Mouse (Mus musculus) neural tube, embryonic 11.5 days (tissue): ENCODE measurements at regions not wholly inside any gene's neighbourhood (a gene's known extent, or its start where the extent isn't known, plus 50 kb on each side); places are given as distances from the start of the nearest gene placed in this dataset.
A peak's percentile ranks its signal among the peaks of the same experiment; 100 is the strongest.

Experiments
- ATAC-seq: fragments of 200-750 bp; cut with Nextera tagmentation; 2 replicates; pipeline ENCODE4 v1.8.0; 2017; ENCODE audit warnings: moderate number of reproducible peaks, mild to moderate bottlenecking, moderate TSS enrichment, moderate library complexity; ENCODE audit not compliant: insufficient read depth, low FRiP score, low TSS enrichment
- DNase-seq: peaks from one replicate; pipeline ENCODE4 v3.0.0-alpha.2; 2015; ENCODE audit warnings: low spot score
- H3K27ac ChIP-seq: fragments of 300-500 bp; sonication (generic); 2 replicates; pipeline ENCODE4 v1.5.1; 2014; ENCODE audit warnings: low read depth, mild to moderate bottlenecking, low read length
- H3K27me3 ChIP-seq: fragments of 300-500 bp; sonication (generic); 2 replicates; pipeline ENCODE4 v1.6.1; 2014; ENCODE audit warnings: mild to moderate bottlenecking, low read length, mixed read lengths; ENCODE audit not compliant: control insufficient read depth, insufficient read depth
- H3K36me3 ChIP-seq: fragments of 300-500 bp; sonication (generic); 2 replicates; pipeline ENCODE4 v1.6.1; 2014; ENCODE audit warnings: mild to moderate bottlenecking, low read length, moderate library complexity, mixed read lengths; ENCODE audit not compliant: control insufficient read depth, insufficient read depth
- H3K4me1 ChIP-seq: fragments of 300-500 bp; sonication (generic); 2 replicates; pipeline ENCODE4 v1.6.1; 2014; ENCODE audit warnings: low read length, mixed read lengths; ENCODE audit not compliant: control insufficient read depth, insufficient read depth
- H3K4me2 ChIP-seq: fragments of 300-500 bp; sonication (generic); 2 replicates; pipeline ENCODE4 v1.6.1; 2014; ENCODE audit warnings: low read depth, mild to moderate bottlenecking, moderate library complexity
- H3K4me3 ChIP-seq: fragments of 300-500 bp; sonication (generic); 2 replicates; pipeline ENCODE4 v1.5.1; 2014; ENCODE audit warnings: low read depth, low read length
- H3K9ac ChIP-seq: fragments of 300-500 bp; sonication (generic); 2 replicates; pipeline ENCODE4 v1.6.1; 2014; ENCODE audit warnings: mild to moderate bottlenecking, low read length
- H3K9me3 ChIP-seq: fragments of 300-500 bp; sonication (generic); 2 replicates; pipeline ENCODE4 v1.6.1; 2016; ENCODE audit warnings: low read length; ENCODE audit not compliant: control insufficient read depth
- whole genome bisulfite sequencing: fragments of 180-500 bp; shearing (Covaris S2); extraction: QIAGEN DNeasy Blood & Tissue Kit; methylation state at CpG from one replicate; pipeline ENCODE4 v1.1.7; 2014; 5-methylcytosine and 5-hydroxymethylcytosine counted together

- ATAC-seq: no peak
- no peak overlapping the region for H3K4me2 ChIP-seq
- no peak overlapping the region for H3K4me3 ChIP-seq
- H3K27ac ChIP-seq: 0 out of 2 replicates have a peak overlapping the region, but pooled peaks have one; percentile 4
- peaks cover 14% of the 10 kb centered on the region; the same call in 1 of the 2 replicates for H3K4me1 ChIP-seq
- 38% methylated on average over 12 of the region's 12 CpGs for WGBS
- no peaks in the 10 kb centered on the region for H3K36me3 ChIP-seq
- H3K9ac ChIP-seq: no peak overlapping the region
- DNase-seq: no peak
- no peaks in the 10 kb centered on the region for H3K27me3 ChIP-seq
- no peaks in the 10 kb centered on the region for H3K9me3 ChIP-seq
Observed at GRCm38 (mm10) chr10:111801794-111802359, 170.6 kb upstream of the Krr1 start.

GRCm38 (mm10) chr10:111806333-111806732, 166.1 kb upstream of the Krr1 start:
- WGBS: 87% methylated on average over 3 of the region's 3 CpGs
- DNase-seq: no peak
- Histone ChIP-seq H3K4me1 (peaks cover 6% of the 10 kb centered on the region; the same call in 1 of the 2 replicates), H3K36me3 (no peaks in the 10 kb centered on the region), H3K4me2 (no peak overlapping the region), H3K4me3 (no peak overlapping the region), H3K9ac (no peak overlapping the region), H3K27me3 (no peaks in the 10 kb centered on the region), H3K9me3 (no peaks in the 10 kb centered on the region), H3K27ac (no peak overlapping the region)
- no peak for ATAC-seq

GRCm38 (mm10) chr10:111806916-111807315, 165.5 kb upstream of the Krr1 start:
- WGBS: 58% methylated on average over 5 of the region's 5 CpGs
- H3K9ac ChIP-seq: no peak overlapping the region
- H3K4me2 ChIP-seq: no peak overlapping the region
- no peaks in the 10 kb centered on the region for H3K36me3 ChIP-seq
- ATAC-seq (no peak), DNase-seq (no peak)
- no peak overlapping the region for H3K27ac ChIP-seq
- no peaks in the 10 kb centered on the region for H3K9me3 ChIP-seq
- no peaks in the 10 kb centered on the region for H3K27me3 ChIP-seq
- peaks cover 3% of the 10 kb centered on the region; the same call in 1 of the 2 replicates for H3K4me1 ChIP-seq
- H3K4me3 ChIP-seq: no peak overlapping the region

- no peak for ATAC-seq
- Histone ChIP-seq H3K4me1 (no peaks in the 10 kb centered on the region), H3K9ac (no peak overlapping the region), H3K4me3 (no peak overlapping the region), H3K4me2 (no peak overlapping the region), H3K27me3 (no peaks in the 10 kb centered on the region), H3K36me3 (no peaks in the 10 kb centered on the region), H3K9me3 (no peaks in the 10 kb centered on the region), H3K27ac (no peak overlapping the region)
- 88% methylated on average over 4 of the region's 4 CpGs for WGBS
- DNase-seq: no peak
Observed at GRCm38 (mm10) chr10:111813736-111814135, 158.7 kb upstream of the Krr1 start.

GRCm38 (mm10) chr10:111814648-111815047, 157.8 kb upstream of the Krr1 start:
- Histone ChIP-seq H3K4me2 (no peak overlapping the region), H3K36me3 (no peaks in the 10 kb centered on the region), H3K4me1 (no peaks in the 10 kb centered on the region), H3K9me3 (no peaks in the 10 kb centered on the region), H3K9ac (no peak overlapping the region), H3K4me3 (no peak overlapping the region), H3K27ac (no peak overlapping the region), H3K27me3 (no peaks in the 10 kb centered on the region)
- ATAC-seq: no peak
- WGBS: 76% methylated on average over 5 of the region's 5 CpGs
- no peak for DNase-seq

- H3K27me3 ChIP-seq: no peaks in the 10 kb centered on the region
- 75% methylated on average over 2 of the region's 2 CpGs for WGBS
- H3K9ac ChIP-seq: no peak overlapping the region
- H3K36me3 ChIP-seq: no peaks in the 10 kb centered on the region
- H3K9me3 ChIP-seq: no peaks in the 10 kb centered on the region
- no peak overlapping the region for H3K4me2 ChIP-seq
- ATAC-seq (no peak), DNase-seq (no peak)
- H3K4me3 ChIP-seq: no peak overlapping the region
- no peak overlapping the region for H3K27ac ChIP-seq
- no peaks in the 10 kb centered on the region for H3K4me1 ChIP-seq
Observed at GRCm38 (mm10) chr10:111815160-111815559, 157.3 kb upstream of the Krr1 start.

GRCm38 (mm10) chr10:111815821-111816599, 156.5 kb upstream of the Krr1 start:
- no peak overlapping the region for H3K4me3 ChIP-seq
- no peaks in the 10 kb centered on the region for H3K9me3 ChIP-seq
- H3K9ac ChIP-seq: no peak overlapping the region
- no peaks in the 10 kb centered on the region for H3K36me3 ChIP-seq
- no peak for DNase-seq
- H3K4me2 ChIP-seq: no peak overlapping the region
- no peak for ATAC-seq
- no peaks in the 10 kb centered on the region for H3K4me1 ChIP-seq
- WGBS: 82% methylated on average over 7 of the region's 7 CpGs
- H3K27me3 ChIP-seq: no peaks in the 10 kb centered on the region
- no peak overlapping the region for H3K27ac ChIP-seq

- ATAC-seq: no peak
- WGBS: 96% methylated on average over 8 of the region's 8 CpGs
- Histone ChIP-seq H3K4me1 (no peaks in the 10 kb centered on the region), H3K4me3 (no peak overlapping the region), H3K27ac (no peak overlapping the region), H3K4me2 (no peak overlapping the region), H3K9me3 (no peaks in the 10 kb centered on the region), H3K27me3 (no peaks in the 10 kb centered on the region), H3K9ac (no peak overlapping the region), H3K36me3 (no peaks in the 10 kb centered on the region)
- DNase-seq: no peak
Observed at GRCm38 (mm10) chr10:111819755-111820451, 152.6 kb upstream of the Krr1 start.
